Mouse (Mus musculus): ENCODE data around the gene Triobp. TPM values are rescaled to one million over a fixed set of nuclear protein-coding genes. Genes with fewer than 3 reads are reported as not detected.

Gene Triobp
- polyA plus RNA-seq, 1 experiment from 2014 or later: 44.9 TPM

DNA sequence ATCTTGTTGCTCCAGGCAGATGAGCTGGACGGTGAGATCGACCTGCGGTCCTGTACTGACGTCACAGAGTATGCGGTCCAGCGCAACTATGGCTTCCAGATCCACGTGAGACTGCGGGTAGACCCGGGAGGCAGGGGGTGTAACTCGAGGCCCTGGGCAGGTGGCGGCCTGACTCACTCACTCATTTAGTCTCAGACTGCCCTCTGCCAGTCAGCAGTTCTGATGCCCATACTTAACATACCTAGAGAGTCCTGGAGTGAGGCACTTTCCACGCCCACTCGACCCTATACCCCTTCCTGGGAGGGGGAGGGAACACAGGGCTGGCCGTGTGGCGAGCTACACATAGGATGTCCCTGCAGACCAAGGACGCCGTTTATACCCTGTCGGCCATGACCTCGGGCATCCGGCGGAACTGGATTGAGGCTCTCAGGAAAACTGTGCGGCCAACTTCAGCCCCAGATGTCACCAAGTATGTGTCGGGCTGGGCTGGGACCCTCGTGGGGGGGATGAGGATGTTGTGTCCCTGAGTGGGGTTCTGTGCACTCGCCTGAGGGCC lies 43.5 kb downstream of the Triobp start:
- no peak for ATAC-seq (ENCODE audit: borderline replicate concordance, extremely low read depth, low FRiP score, low TSS enrichment)
- no peaks in the 10 kb centered on the region for H3K27me3 ChIP-seq
- peaks cover 64% of the 10 kb centered on the region for H3K36me3 ChIP-seq
- H3K9ac ChIP-seq: no peak overlapping the region
- H3K4me3 ChIP-seq: no peak overlapping the region
- no peak overlapping the region for H3K4me2 ChIP-seq
- H3K4me1 ChIP-seq: peaks cover 17% of the 10 kb centered on the region
- no peaks in the 10 kb centered on the region for H3K9me3 ChIP-seq
- H3K27ac ChIP-seq: no peak overlapping the region
- 93% methylated on average over 25 of the region's 25 CpGs for WGBS

DNA sequence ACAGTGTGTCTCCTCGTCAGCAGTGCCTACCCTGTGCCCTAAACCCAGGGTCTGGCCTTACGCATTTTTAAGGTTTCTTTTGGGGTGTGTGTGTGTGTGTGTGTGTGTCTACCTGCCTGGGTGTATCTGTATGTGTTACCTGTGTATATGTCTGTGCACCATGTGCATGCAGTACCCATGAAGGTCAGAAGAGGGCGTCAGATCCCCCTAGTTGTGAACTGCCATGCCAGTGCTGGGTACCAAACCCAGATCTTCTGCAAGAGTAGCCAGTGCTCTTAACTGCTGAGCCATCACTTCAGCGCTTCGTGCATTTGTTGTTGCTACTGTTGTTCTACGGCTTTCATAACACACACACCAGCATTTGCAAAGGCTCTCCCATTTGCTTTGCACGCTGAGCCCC lies 44.7 kb downstream of the Triobp start:
- H3K9ac ChIP-seq: no peak overlapping the region
- no peaks in the 10 kb centered on the region for H3K27me3 ChIP-seq
- no peak overlapping the region for H3K27ac ChIP-seq
- ATAC-seq (ENCODE audit: borderline replicate concordance, extremely low read depth, low FRiP score, low TSS enrichment): no peak
- peaks cover 70% of the 10 kb centered on the region for H3K36me3 ChIP-seq
- peaks cover 12% of the 10 kb centered on the region for H3K4me1 ChIP-seq
- no peak overlapping the region for H3K4me3 ChIP-seq
- no peak overlapping the region for H3K4me2 ChIP-seq
- no peaks in the 10 kb centered on the region for H3K9me3 ChIP-seq
- 90% methylated on average over 7 of the region's 7 CpGs for WGBS

DNA sequence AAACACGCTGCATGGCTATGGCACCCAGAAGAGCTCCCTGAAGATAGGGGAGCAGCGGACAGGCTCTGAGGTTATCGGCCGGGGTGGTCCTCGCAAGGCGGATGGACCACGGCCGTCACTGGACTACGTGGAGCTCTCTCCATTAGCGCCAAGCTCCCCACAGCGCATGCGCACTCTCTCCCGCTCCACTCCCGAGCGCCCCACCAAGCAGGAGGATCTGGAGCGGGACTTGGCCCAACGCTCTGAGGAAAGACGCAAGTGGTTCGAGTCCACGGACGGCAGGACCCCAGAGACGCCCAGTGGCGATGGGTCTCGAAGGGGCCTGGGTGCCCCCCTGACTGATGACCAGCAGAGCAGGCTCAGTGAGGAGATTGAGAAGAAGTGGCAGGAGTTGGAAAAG lies 45.4 kb downstream of the Triobp start:
- Histone ChIP-seq H3K27ac (no peak overlapping the region), H3K4me1 (peaks cover 9% of the 10 kb centered on the region), H3K4me3 (no peak overlapping the region), H3K36me3 (peaks cover 70% of the 10 kb centered on the region), H3K27me3 (no peaks in the 10 kb centered on the region), H3K9ac (no peak overlapping the region), H3K4me2 (no peak overlapping the region), H3K9me3 (no peaks in the 10 kb centered on the region)
- no peak for ATAC-seq (ENCODE audit: borderline replicate concordance, extremely low read depth, low FRiP score, low TSS enrichment)
- 93% methylated on average over 24 of the region's 24 CpGs for WGBS

DNA sequence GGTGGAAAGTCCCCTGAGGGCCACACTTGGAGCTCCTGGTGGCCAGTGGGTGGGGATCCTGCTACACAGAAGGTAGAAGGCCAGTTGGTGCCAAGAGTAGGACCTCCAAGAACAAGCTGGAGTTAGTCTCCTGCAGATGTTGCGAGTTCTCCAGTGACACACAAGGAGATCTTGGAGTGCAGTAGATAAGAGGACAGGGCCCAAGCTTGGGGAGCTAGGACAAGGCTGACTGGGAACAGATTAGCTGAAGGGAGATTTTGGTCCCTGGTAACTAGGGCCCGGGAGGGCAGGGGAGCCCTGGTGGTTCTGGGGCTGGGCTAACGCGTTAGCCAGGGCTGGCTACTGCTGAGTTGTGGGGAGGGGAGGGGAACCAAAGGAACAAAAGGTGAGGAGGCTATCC lies 48.4 kb downstream of the Triobp start:
- Histone ChIP-seq H3K4me2 (no peak overlapping the region), H3K4me1 (no peaks in the 10 kb centered on the region), H3K36me3 (peaks cover 71% of the 10 kb centered on the region), H3K27me3 (no peaks in the 10 kb centered on the region), H3K27ac (no peak overlapping the region), H3K9me3 (no peaks in the 10 kb centered on the region), H3K9ac (no peak overlapping the region), H3K4me3 (no peak overlapping the region)
- WGBS: 84% methylated on average over 4 of the region's 4 CpGs
- ATAC-seq (ENCODE audit: borderline replicate concordance, extremely low read depth, low FRiP score, low TSS enrichment): no peak

DNA sequence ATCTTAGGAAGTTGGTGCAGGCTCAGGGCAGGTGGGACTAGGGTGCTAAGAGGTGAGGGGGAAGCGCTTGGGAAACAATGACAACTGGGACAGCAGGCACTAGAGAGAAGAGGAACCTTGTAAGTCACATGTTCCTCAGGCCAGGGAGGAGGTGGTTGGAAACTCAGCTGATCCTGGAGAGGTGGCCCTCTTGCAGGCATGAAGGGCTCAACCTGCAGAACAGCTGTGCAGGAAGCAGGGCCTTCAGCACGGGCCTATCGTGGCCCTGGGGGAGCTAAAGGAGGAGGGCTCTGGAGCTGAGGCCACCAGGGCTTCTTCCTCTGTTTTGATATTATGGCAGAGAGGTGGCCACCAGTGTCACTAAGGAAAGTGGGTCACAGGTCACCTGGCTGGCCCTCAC lies 49.1 kb downstream of the Triobp start:
- no peak overlapping the region for H3K4me2 ChIP-seq

DNA sequence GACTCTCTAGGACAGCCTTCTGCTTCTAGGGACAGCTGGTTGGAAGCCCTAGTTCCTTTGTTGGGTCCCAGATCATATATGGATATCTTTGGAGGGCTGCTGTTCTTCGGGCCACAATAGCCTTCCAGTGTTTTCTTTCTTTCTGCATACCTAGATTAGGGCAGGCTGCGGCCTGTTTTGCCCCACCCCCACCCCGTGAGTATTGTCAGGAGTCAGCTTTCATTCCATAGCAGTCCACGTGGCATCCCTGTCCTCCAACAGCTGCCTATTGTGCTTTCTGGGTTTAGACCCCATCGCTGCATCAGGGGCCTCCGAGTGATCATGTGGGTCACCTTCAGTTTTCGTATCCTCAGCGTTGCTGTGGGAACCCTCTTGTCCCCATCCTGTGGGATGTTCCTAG lies 50.8 kb downstream of the Triobp start:
- H3K27me3 ChIP-seq: no peaks in the 10 kb centered on the region
- ATAC-seq (ENCODE audit: borderline replicate concordance, extremely low read depth, low FRiP score, low TSS enrichment): no peak
- H3K9ac ChIP-seq: no peak overlapping the region
- no peak overlapping the region for H3K4me3 ChIP-seq
- WGBS: 65% methylated on average over 8 of the region's 8 CpGs
- peaks cover 69% of the 10 kb centered on the region for H3K36me3 ChIP-seq
- H3K27ac ChIP-seq: no peak overlapping the region
- no peaks in the 10 kb centered on the region for H3K4me1 ChIP-seq
- no peak overlapping the region for H3K4me2 ChIP-seq
- H3K9me3 ChIP-seq: no peaks in the 10 kb centered on the region

More for the DNA sequence above, 49.1 kb downstream of the Triobp start:
- no peak for ATAC-seq (ENCODE audit: borderline replicate concordance, extremely low read depth, low FRiP score, low TSS enrichment)
- Histone ChIP-seq H3K27ac (no peak overlapping the region), H3K27me3 (no peaks in the 10 kb centered on the region), H3K4me1 (no peaks in the 10 kb centered on the region), H3K9me3 (no peaks in the 10 kb centered on the region), H3K9ac (no peak overlapping the region), H3K4me3 (no peak overlapping the region), H3K36me3 (peaks cover 71% of the 10 kb centered on the region)
- WGBS: 85% methylated on average over 3 of the region's 3 CpGs

DNA sequence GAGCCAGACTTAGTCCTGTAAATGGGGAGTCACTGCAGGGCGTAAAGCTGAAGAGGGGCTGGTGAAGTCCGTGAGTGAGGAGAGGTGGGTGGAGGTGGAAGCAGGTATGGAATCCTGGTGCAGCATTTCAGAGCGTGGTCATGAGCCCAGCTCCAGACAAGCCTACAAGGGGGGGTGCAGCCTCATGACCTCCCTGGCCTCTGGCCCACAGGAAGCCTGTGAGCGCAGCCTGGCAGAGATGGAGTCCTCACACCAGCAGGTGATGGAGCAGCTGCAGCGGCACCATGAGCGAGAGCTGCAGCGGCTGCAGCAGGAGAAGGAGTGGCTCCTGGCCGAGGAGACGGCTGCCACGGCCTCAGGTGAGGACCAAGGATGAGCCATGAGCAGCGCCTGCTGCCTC lies 52.1 kb downstream of the Triobp start:
- Histone ChIP-seq H3K4me2 (no peak overlapping the region), H3K9ac (no peak overlapping the region), H3K36me3 (peaks cover 69% of the 10 kb centered on the region), H3K27ac (no peak overlapping the region), H3K4me1 (no peaks in the 10 kb centered on the region), H3K9me3 (no peaks in the 10 kb centered on the region), H3K27me3 (no peaks in the 10 kb centered on the region), H3K4me3 (no peak overlapping the region)
- ATAC-seq (ENCODE audit: borderline replicate concordance, extremely low read depth, low FRiP score, low TSS enrichment): no peak
- WGBS: 80% methylated on average over 11 of the region's 11 CpGs

DNA sequence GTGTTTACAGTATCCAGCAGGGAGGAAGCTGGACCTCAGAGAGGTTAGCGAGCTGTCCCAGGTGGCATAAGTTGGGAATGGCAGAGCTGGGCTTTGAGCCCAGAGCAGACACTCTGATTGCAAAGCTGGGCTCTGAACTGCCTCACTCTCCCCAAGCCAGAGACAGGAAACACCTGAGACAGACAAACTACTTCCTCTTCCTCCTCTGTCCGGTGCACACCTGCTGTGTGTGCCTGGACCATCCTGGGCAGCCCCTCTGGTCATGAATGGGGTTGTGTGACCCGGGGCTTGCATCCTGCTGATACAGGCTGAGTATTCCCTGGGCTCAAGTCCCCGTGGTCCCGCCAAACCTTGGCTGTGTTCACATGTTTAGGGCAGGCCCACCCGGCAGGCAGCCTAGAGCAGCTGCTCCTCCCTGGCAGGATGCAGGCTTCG lies 52.9 kb downstream of the Triobp start:
- Histone ChIP-seq H3K9ac (no peak overlapping the region), H3K27ac (no peak overlapping the region), H3K36me3 (peaks cover 69% of the 10 kb centered on the region), H3K4me1 (no peaks in the 10 kb centered on the region), H3K4me3 (no peak overlapping the region), H3K9me3 (no peaks in the 10 kb centered on the region), H3K4me2 (no peak overlapping the region), H3K27me3 (no peaks in the 10 kb centered on the region)
- 68% methylated on average over 7 of the region's 7 CpGs for WGBS
- ATAC-seq (ENCODE audit: borderline replicate concordance, extremely low read depth, low FRiP score, low TSS enrichment): no peak

DNA sequence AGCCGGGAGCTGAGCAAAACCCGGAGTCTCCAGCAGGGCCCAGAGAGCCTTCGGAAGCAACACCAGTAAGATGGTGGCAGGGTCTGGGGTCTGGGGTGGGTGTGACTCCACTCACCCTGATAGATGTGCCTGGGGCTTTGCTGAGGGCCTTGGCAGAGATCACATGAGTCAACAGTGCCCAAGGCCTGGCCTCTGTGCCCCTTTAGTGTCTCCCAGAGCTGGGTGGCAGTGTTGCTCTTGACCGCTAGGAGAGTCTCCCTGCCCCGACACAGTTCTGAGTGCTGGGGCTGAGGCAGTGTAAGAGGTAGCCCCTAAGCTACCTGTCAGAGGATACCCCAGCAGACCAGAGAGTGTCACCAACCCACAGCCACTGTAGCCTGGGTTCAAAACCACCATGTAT lies 54.0 kb downstream of the Triobp start:
- Histone ChIP-seq H3K4me3 (no peak overlapping the region), H3K9me3 (no peaks in the 10 kb centered on the region), H3K27ac (no peak overlapping the region), H3K4me1 (no peaks in the 10 kb centered on the region), H3K4me2 (no peak overlapping the region), H3K36me3 (peaks cover 72% of the 10 kb centered on the region), H3K27me3 (no peaks in the 10 kb centered on the region), H3K9ac (no peak overlapping the region)
- no peak for ATAC-seq (ENCODE audit: borderline replicate concordance, extremely low read depth, low FRiP score, low TSS enrichment)
- 88% methylated on average over 5 of the region's 5 CpGs for WGBS

DNA sequence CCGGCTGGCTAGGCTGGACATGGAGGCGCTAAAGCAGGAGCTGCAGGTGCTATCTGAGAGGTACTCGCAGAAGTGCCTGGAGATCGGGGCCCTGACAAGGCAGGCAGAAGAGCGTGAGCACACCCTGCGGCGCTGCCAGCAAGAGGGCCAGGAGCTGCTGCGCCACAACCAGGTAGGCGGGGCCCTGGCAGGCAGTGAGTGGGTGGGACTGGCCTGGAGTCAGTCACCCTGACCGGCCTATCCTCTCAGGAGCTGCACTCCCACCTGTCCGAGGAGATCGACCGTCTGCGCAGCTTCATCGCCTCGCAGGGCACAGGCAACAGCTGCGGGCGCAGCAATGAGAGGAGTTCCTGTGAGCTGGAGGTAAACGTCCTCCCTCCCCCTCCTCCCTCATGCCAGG lies 54.5 kb downstream of the Triobp start:
- Histone ChIP-seq H3K9ac (no peak overlapping the region), H3K4me3 (no peak overlapping the region), H3K27ac (no peak overlapping the region), H3K27me3 (no peaks in the 10 kb centered on the region), H3K9me3 (no peaks in the 10 kb centered on the region), H3K4me1 (no peaks in the 10 kb centered on the region), H3K4me2 (no peak overlapping the region), H3K36me3 (peaks cover 70% of the 10 kb centered on the region)
- ATAC-seq (ENCODE audit: borderline replicate concordance, extremely low read depth, low FRiP score, low TSS enrichment): no peak
- 48% methylated on average over 19 of the region's 19 CpGs for WGBS

DNA sequence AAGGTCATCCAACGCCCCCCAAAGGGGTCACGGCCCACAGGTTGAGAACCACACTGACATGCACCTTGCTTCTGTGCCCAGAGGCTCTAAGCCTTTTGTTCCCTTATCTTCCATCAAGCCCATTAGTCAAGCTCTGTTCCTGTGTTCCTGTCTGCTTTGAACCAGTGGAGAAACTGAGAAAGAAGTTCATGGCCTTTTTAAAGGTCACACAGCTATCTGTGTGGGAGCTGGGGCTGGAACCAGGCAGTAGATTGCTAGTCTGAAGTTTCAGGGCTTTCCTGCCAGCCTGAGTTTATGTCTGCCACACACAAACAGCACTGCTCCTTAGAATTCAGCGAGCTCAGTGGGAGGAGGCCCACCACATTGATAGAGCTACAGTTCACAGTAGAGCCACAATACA lies 55.6 kb downstream of the Triobp start:
- H3K4me3 ChIP-seq: no peak overlapping the region
- no peak overlapping the region for H3K27ac ChIP-seq
- H3K27me3 ChIP-seq: no peaks in the 10 kb centered on the region
- no peak for ATAC-seq (ENCODE audit: borderline replicate concordance, extremely low read depth, low FRiP score, low TSS enrichment)
- no peaks in the 10 kb centered on the region for H3K9me3 ChIP-seq
- H3K4me2 ChIP-seq: no peak overlapping the region
- 84% methylated on average over 3 of the region's 3 CpGs for WGBS
- peaks cover 70% of the 10 kb centered on the region for H3K36me3 ChIP-seq
- H3K9ac ChIP-seq: no peak overlapping the region
- no peaks in the 10 kb centered on the region for H3K4me1 ChIP-seq

DNA sequence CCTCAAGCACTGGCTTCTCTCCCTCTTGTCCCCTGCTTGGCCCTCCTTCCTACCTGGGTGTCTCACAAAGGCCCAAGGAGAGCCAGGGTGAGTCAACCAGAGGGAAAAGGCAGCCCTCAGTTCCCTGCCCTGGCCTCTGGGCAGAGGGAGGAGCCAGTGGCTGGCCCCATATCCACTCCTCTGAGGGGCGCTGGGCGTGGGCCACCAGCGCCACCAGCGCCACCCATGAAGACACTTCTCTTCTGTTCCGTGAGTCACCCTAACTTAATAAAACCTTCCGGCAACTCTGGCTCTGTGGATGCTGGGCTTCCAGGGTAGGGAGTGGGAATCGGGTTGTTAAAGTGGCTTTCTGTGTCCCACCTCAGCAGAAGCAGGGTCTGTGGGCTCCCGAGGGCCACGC lies 58.1 kb downstream of the Triobp start:
- no peak for ATAC-seq (ENCODE audit: borderline replicate concordance, extremely low read depth, low FRiP score, low TSS enrichment)
- WGBS: 85% methylated on average over 9 of the region's 9 CpGs

DNA sequence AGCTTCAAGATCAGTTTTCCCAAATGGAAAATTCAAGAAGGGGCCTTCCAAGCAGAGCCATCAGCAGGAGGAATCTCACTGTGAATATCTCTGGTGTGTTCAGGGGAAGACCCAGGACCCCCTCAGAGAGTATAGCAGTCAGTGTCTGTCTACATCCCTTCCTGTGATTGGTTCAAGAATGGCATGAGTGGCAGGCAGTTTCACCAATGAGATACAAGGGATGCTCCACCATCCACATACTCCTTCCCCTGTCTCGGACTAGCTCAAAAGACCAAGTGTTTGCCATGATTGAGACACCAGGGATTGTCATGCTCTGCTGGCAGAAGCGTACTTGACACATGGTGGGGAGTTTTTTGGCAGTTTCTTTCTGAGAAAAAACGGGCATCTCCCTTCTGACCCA lies 59.1 kb downstream of the Triobp start:
- ATAC-seq (ENCODE audit: borderline replicate concordance, extremely low read depth, low FRiP score, low TSS enrichment): no peak
- Histone ChIP-seq H3K27me3 (no peaks in the 10 kb centered on the region), H3K36me3 (peaks cover 46% of the 10 kb centered on the region), H3K4me2 (no peak overlapping the region), H3K9ac (no peak overlapping the region), H3K27ac (no peak overlapping the region), H3K4me3 (no peak overlapping the region), H3K4me1 (no peaks in the 10 kb centered on the region), H3K9me3 (no peaks in the 10 kb centered on the region)
- 78% methylated on average over 3 of the region's 3 CpGs for WGBS

More for the DNA sequence above, 58.1 kb downstream of the Triobp start:
- Histone ChIP-seq H3K27me3 (no peaks in the 10 kb centered on the region), H3K4me1 (no peaks in the 10 kb centered on the region), H3K4me3 (no peak overlapping the region), H3K9ac (no peak overlapping the region), H3K4me2 (no peak overlapping the region), H3K27ac (no peak overlapping the region), H3K9me3 (no peaks in the 10 kb centered on the region), H3K36me3 (peaks cover 57% of the 10 kb centered on the region)

Measured in lung, embryonic 15.5 days (tissue).